Mouse (Mus musculus): ENCODE measurements around the gene Bzw1.

DNA sequence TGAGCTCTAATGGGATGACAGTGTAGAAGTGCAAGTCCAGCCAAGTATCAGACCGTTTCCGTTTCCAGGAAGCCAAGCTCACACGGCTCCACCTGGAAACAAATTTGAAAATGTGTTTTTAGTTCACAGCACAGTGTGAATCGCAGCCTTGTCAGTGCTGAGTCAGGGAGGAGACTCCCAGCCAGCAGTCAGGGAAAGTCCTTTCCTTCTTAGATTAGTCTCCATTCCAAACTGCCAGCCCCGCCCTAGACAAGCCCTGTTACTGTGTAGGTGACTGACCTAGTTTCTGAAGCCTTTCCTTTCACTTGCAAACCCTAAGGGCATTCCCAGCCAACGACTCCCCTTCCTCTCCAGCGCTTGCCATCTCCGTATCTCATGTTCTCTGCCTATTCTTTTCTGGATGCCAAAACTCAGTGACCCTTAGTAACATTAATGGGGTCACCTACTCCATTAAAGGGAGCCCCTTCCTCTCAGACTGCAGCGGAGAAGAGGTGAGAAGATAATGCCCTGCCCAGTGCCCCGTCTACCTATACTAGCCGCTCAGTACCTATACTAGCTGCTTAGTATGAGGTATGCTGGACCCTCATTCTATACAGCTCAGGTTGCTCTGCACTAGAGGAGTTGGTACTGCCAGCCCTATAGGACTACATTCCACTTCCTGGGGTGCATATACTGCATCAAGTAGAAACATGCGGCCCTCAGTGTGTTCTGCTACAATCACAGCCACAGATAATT is 25.8 kb upstream of the Bzw1 start:
- TF ChIP-seq CTCF (IDR thresholded peaks at IDR 0.05) (no peak), EP300 (IDR thresholded peaks at IDR 0.05) (no peak)

All from lung, postnatal 0 days (tissue).